Comparison of ENCODE assay signal across 25 mouse cellular contexts in genomic region chr15:100951491-100951890, GRCm38 (mm10).
"Had no signal": no experiment of that assay in that cellular context is flagged by ENCODE, and none has a peak within 500 bp of the region (broad histone marks: within the 10 kb centered on the region; RNA-seq: fewer than 3 reads in every experiment).

No protein-coding gene starts in this region.

- ATAC-seq: liver, embryonic 12.5 days; midbrain, embryonic 13.5 days; midbrain, embryonic 16.5 days had no signal

- H3K27ac ChIP-seq: kidney, embryonic 15.5 days; limb, embryonic 12.5 days; liver, embryonic 12.5 days; liver, embryonic 15.5 days; lung, embryonic 15.5 days; midbrain, embryonic 10.5 days; midbrain, embryonic 13.5 days; neural tube, embryonic 13.5 days; stomach, postnatal 0 days had no signal

- H3K27me3 ChIP-seq: kidney, embryonic 15.5 days; limb, embryonic 12.5 days; liver, embryonic 15.5 days; lung, embryonic 15.5 days; midbrain, embryonic 13.5 days; neural tube, embryonic 13.5 days had no signal

- H3K4me1 ChIP-seq: kidney, embryonic 15.5 days; limb, embryonic 12.5 days; liver, embryonic 12.5 days; liver, embryonic 15.5 days; lung, embryonic 15.5 days; megakaryocyte, embryonic 14.5 days had no signal

- DNase-seq: kidney, adult 11 months; kidney, adult 8-10 months; kidney, postnatal 10 days; kidney, postnatal 36 days; liver; lung, adult 18-20 months; lung, postnatal 10 days; lung, postnatal 36 days; retina, postnatal 1 day; right cerebral cortex, postnatal 4 days; thymus, adult 2 months; thymus, postnatal 14 days; thymus, postnatal 4 days had no signal

- H3K4me3 ChIP-seq: kidney, embryonic 15.5 days; limb, embryonic 12.5 days; liver, embryonic 12.5 days; liver, embryonic 15.5 days; lung, embryonic 15.5 days; megakaryocyte, embryonic 14.5 days; midbrain, embryonic 10.5 days; midbrain, embryonic 13.5 days; myocyte; neural tube, embryonic 13.5 days had no signal
